Mouse (Mus musculus) liver, adult (tissue): Measurements from ENCODE around the gene Slc8a1.

Experiments used
- GATA4 ChIP-seq: IDR thresholded peaks from 2 replicates; pipeline ENCODE4 v1.6.1; 2014; ENCODE audit warnings: mild to moderate bottlenecking, low read length; ENCODE audit not compliant: insufficient replicate concordance

Slc8a1 gene

GRCm38 (mm10) chr17:81694977-81695376, 43.2 kb downstream of the Slc8a1 start:
- TF ChIP-seq GATA4, result no peak

GRCm38 (mm10) chr17:81679616-81680015, 58.6 kb downstream of the Slc8a1 start:
- no peak for TF ChIP-seq GATA4

- no peak for TF ChIP-seq GATA4
Measured at GRCm38 (mm10) chr17:81677450-81677849, 60.7 kb downstream of the Slc8a1 start.

GRCm38 (mm10) chr17:81676203-81676602, 62.0 kb downstream of the Slc8a1 start:
- no peak for TF ChIP-seq GATA4

DNA sequence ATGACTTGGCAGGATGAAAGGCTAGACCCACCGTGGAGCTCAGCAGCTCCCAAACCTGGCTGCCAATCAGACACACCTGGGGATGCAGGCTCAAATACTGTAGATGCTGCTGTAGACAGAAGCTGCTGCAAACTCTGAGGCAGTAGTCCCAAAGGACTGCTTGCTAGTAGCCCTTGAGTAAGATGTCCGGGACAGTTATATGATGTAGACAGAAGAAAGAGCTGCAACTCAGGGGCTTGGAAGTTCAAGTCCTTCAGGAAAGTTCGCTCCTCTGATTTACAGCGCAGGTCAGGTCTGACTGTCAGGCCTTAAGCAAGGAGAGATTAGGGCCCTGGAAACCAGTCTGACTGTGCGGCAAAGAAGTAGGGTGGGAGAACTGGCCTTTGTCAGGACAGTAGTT, 66.9 kb downstream of the Slc8a1 start:
- TF ChIP-seq GATA4, result no peak

DNA sequence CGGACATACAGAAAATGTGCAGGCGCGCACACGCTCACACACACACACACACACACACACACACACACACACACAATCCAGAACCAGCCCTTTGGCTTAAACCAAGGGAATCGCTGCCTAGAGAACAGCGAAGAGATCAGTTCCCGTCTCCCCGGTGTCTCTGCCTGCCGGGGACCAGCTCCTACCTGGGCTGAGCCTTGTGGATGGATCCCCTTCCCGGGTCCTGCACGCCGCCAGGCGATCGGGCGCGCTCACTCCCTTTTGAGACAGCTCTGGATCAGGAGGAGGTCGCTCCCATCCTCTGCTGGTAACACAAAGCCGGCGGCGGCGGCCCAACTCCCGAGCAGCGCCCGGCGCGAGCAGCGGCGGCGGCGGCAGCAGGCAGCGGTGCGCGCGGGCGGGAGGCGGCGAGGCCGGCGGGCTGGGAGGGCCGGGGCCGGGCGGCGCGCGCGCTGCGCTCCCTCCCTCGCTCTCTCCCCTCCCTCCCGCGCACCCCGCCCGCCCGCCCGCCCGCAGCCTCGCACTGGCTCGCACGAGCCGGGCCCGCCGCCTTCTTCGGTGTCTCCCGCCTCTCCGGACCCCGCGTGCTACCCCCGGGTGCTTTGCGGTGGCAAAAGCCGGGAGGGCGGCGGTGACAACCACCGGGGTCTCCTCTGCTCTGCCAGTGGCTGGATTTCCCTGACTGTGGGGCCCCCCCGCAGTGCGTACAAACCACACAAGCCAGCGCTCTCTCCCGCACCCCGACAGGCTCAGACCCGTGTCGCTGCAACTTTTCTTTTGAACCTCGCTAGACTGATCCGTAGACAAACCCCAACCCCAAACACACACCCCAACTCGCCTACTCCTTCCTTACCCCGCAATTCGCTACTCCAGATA, 68.1 kb downstream of the Slc8a1 start:
- TF ChIP-seq GATA4, result no peak

DNA sequence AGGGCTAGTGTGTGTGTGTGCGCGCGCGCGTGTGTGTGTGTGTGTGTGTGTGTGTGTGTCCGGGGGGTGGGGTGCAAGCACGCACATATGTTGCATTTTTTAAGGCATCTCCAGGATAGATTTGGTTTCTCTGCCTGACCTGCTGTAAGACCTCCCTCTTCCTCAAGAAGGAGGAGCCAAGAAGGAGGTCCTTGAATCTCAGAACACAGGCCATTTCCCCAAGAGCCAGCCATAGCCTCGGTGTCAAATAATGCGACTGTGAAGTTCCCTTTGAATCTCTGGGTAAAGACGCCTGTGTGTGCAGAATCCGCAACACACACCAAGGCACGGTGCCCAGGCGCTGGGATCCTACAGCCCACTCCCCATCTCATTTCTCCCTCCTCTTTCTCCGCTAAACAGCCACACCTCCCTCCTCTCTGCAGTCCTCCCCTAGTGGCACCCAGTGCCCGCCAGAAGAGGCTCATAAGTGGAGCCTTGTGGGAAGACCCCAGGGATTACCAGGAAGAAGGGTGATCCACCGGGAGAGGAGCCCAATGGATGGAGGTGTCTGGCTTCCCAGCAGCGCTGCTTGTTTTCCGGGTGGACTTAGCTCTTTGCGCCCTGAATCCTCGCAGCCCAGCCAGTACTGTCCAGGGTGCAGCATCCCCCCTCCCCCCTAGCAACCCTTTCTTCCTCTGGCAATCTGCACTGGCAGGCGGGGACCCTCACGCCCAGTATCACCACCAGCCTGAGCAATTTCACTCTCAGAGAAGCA, 68.9 kb downstream of the Slc8a1 start:
- TF ChIP-seq GATA4, result no peak

DNA sequence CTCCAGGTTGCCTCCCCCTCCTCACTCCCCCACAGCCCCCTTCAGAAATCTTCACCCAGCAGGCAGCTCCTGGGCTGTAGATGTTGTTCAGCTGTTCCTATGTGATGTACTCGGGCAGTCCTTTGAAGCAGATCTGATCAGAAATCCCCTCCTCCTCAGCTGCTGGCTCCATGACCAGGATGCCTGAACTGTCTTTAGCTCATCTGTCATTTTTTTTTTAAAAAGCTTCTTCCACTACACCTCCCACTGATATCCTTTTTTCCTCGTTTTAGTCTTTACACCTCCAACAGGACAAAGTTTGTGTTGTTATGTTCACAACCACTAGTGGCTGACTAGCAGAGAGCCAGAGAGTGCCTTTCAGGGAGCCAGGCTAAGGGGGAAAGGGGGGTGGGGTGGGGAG, 69.7 kb downstream of the Slc8a1 start:
- no peak for TF ChIP-seq GATA4

GRCm38 (mm10) chr17:81667935-81668334, 70.2 kb downstream of the Slc8a1 start:
- no peak for TF ChIP-seq GATA4

DNA sequence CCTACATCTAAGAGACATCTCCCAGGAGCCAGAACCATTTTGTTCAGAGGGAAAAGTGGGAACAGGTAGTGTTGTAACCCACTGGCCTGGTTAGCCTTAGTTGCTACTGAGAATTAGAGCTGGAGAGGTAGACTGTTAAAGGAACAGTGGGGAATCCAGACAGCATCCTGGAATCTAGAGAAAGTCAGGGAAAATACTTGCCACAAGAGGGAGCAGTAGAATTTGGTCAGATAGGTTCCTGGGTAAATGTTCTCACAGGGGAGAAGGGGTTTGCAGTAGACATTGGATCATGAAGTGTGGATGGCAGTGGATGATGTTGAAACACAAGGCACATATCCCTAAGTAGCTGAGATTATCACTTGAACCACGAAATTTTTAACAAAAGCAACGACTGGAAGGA, 71.6 kb downstream of the Slc8a1 start:
- TF ChIP-seq GATA4, result no peak

DNA sequence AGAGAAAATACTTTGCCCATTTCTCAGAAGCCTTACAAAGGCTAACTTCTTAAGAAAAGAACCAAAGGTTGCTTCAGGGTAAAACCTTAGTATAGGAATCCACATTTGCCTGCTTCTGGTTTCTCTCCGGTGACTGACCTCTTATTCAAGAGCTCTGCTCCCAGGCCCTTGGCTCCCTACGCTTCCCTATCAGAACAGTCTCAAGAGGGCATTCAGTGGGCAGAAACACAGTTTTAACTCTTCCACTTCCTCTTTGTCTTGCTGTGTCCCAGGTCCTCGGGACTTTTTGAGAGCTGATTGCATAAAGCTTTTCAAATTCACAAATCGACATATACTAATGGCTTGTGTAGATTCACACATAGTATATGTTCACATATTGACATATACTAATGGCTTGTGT, 73.3 kb downstream of the Slc8a1 start:
- TF ChIP-seq GATA4, result no peak

DNA sequence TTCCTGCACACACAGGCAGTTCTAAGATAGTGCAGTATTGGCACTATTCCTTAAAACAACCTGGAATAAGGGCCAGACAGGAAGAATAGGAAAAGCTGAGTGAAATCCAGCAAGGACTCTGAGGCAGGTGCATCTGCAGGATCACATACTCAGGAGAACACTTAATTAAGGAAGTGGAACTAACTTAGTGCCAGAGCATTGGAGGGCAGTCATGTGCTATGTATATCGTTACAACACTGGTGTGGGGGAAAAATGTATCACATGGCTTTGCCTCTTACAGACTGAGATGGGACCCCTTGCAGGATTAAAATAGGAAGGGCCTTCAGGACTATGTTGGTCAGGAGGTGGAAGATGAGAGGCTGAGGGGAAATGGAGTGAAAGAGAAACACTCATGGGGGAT, 80.3 kb downstream of the Slc8a1 start:
- no peak for TF ChIP-seq GATA4

DNA sequence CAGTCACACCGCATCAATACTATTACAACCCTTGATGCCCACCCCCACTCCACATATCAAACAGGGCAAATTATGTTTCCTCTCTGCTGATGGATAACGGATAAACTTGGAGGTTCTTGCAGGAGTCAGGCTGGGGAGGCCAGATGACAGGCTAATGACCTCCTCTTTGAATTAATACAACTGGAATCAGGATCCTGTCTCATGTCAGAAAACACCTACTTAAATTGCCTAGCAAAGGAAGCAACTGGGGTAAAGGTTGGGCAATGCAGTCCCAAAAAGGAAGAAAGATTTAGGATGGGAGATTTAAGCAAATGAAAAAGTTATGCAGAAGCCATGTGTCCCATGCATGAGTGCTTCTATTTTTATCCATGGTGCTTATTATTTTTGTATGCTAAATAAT, 83.6 kb downstream of the Slc8a1 start:
- TF ChIP-seq GATA4, result no peak

DNA sequence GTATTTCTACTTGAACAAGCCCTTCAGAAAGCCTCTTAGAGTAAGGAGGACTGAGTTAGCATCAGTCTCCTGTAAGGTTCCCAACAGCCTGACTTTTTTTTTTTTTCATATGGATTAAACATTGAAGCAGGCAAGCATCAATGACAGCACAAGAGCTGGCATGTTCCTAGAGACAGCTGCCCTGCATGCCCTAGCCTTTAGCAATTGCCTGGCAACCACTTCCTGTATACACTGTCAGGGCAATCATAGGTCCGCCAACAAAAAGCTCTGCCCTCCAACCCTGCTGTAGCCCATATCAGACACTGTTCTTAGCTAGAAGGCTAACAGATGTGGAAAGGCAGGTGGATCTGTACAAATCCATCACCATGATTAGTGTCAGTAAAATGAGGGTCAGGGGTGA, 85.2 kb downstream of the Slc8a1 start:
- no peak for TF ChIP-seq GATA4

DNA sequence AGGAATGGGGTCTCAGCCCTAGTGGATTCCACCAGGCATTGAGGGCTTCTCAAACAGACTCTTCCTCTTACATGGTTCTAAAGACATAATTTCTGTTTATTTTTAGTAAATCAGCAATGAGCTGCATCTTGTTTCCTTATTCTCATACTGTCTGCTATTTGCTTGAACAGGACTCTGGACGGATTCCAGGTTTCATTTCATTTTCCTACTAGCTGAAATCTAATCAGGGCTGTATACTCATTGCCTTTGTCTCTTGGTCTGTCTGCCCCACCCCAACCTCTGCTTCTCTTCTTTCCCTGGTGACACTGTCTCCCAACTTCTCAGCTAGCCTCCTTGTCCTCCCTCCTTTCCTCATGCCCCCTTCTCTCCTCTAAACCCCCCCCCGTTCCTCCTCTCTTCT, 101.4 kb downstream of the Slc8a1 start:
- no peak for TF ChIP-seq GATA4

DNA sequence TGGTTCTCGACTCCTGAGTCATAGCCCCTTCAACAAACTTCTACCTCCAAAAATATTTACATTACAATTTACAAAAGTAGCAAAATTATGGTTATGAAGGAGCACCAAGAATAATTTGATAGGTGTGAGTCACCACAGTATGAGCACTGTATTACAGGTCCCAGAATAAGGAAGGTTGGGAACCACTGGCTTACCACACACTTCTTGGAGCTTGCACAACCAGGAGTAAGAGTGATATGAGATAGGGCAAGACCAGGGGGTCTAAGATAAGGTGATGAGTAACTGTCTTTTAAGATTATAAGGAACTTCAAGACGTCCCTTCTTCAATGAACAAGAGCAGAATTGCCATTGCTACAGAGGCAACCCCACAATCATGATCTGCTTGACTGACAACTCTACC, 107.7 kb downstream of the Slc8a1 start:
- no peak for TF ChIP-seq GATA4
